Mouse (Mus musculus) heart, embryonic 14.5 days (tissue): ENCODE results near the gene Eln. TPM values are rescaled to one million over a fixed set of nuclear protein-coding genes. Genes with fewer than 3 reads are reported as not detected.

ENCODE experiments used
- ATAC-seq: fragments of 200-750 bp; cut with Nextera tagmentation; 2 replicates; pipeline ENCODE4 v1.8.0; 2017; ENCODE audit warnings: low read depth, moderate TSS enrichment; ENCODE audit not compliant: insufficient number of reproducible peaks, insufficient read depth, low FRiP score
- H3K27ac ChIP-seq, 2 experiments: fragments of 200-500 bp in 1 of 2; fragments of 300-500 bp in 1 of 2; sonication (generic) in 1 of 2; replicated peaks in 1 of 2; 2 replicates each; pipeline ENCODE4 v1.5.1; 2012 to 2014; ENCODE audit warnings: low read depth in 2 of 2, low read length in 2 of 2, control low read depth in 1 of 2, mild to moderate bottlenecking in 1 of 2, mixed read lengths in 1 of 2; ENCODE audit not compliant: control insufficient read depth in 1 of 2, insufficient read depth in 1 of 2
- H3K27me3 ChIP-seq: fragments of 300-500 bp; sonication (generic); 2 replicates; pipeline ENCODE4 v1.6.1; 2014; ENCODE audit warnings: mild to moderate bottlenecking, low read length, control low read depth; ENCODE audit not compliant: control insufficient read depth, insufficient read depth
- H3K36me3 ChIP-seq: fragments of 300-500 bp; sonication (generic); 2 replicates; pipeline ENCODE4 v1.6.1; 2014; ENCODE audit warnings: mild to moderate bottlenecking, control low read depth, low read length, mixed read lengths; ENCODE audit not compliant: control insufficient read depth, insufficient read depth
- H3K4me1 ChIP-seq, 2 experiments: fragments of 200-500 bp in 1 of 2; fragments of 300-500 bp in 1 of 2; sonication (generic) in 1 of 2; 2 replicates each; pipeline ENCODE4 v1.6.1; 2012 to 2014; ENCODE audit warnings: low read length in 2 of 2, control low read depth in 1 of 2, mixed read lengths in 1 of 2; ENCODE audit not compliant: control insufficient read depth in 2 of 2, insufficient read depth in 2 of 2
- H3K4me2 ChIP-seq: fragments of 300-500 bp; sonication (generic); 2 replicates; pipeline ENCODE4 v1.6.1; 2014; ENCODE audit warnings: mild to moderate bottlenecking, low read length
- H3K4me3 ChIP-seq, 2 experiments: fragments of 200-500 bp in 1 of 2; fragments of 300-500 bp in 1 of 2; sonication (generic) in 1 of 2; 2 replicates each; pipeline ENCODE4 v1.5.1; 2012 to 2014; ENCODE audit warnings: low read length in 2 of 2, mild to moderate bottlenecking in 2 of 2, control low read depth in 1 of 2, low read depth in 1 of 2, moderate library complexity in 1 of 2; ENCODE audit not compliant: control insufficient read depth in 1 of 2, insufficient read depth in 1 of 2
- H3K9ac ChIP-seq: fragments of 300-500 bp; sonication (generic); 2 replicates; pipeline ENCODE4 v1.6.1; 2014; ENCODE audit warnings: mild to moderate bottlenecking, low read length
- H3K9me3 ChIP-seq: fragments of 300-500 bp; sonication (generic); 2 replicates; pipeline ENCODE4 v1.6.1; 2016; ENCODE audit warnings: low read length, control low read depth; ENCODE audit not compliant: control insufficient read depth
- WGBS: fragments of 180-500 bp; shearing (Covaris S2); extraction: QIAGEN DNeasy Blood & Tissue Kit; methylation state at CpG from one replicate; pipeline ENCODE4 v1.1.7; 2014; 5-methylcytosine and 5-hydroxymethylcytosine counted together
- polyA plus RNA-seq: library from polyadenylated mRNA; unstranded; fragments of >200 nt; fragmentation: Nextera tagmentation; extraction: Ambion mirVana; gene quantifications from 2 replicates; pipeline ENCODE4 v1.2.1, GENCODE M21; 2014

The Eln gene
- polyA plus RNA-seq, 1 experiment from 2014 or later, result 337 TPM

DNA sequence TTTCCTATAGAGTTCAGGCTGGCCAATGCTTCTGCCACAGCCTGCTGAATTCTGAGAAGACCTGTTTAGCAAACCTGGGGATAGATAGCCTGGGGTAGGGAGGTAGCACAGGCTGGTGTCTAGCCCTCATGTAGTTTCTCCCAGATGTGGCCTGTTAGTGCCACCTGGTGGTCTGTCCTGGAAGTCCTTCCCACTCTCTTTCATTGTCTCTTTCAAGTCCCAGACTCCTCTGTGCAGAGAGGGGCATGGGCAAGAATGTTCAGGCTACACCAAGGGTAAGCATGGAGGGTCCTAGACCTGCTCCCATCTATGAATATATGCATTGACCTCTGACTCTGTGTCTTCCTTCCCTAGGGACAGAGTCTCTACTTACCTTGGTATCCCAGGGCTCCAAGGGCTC lies 43.0 kb downstream of the Eln start:
- ATAC-seq, result no peak

DNA sequence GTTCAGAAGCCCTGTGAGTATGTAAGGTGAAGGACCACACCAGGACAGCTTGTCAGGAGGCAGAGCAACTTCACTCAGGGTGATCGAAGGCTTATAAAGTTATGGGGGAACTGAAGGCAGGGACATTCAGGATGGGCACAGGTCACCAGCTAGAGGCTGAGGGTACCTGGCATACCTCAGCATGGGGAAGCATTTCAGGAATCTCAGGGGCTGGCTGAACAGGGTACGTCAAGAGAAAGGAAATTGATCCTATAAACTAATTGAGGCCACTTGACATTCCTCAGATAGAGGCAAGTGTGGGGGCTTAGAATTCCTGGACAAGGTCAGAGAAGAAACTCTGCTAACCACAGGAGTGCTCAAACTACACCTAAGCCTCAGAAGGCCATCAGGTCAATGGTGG lies 51.6 kb downstream of the Eln start:
- peaks cover 6 to 7% of the 10 kb centered on the region in 2 experiments for H3K4me1 ChIP-seq
- no peak overlapping the region for H3K9ac ChIP-seq
- no peak overlapping the region for H3K27ac ChIP-seq
- no peak overlapping the region for H3K4me2 ChIP-seq
- H3K9me3 ChIP-seq, result no peaks in the 10 kb centered on the region
- WGBS, result 28% methylated on average over 2 of the region's 2 CpGs
- no peaks in the 10 kb centered on the region for H3K27me3 ChIP-seq
- no peaks in the 10 kb centered on the region for H3K36me3 ChIP-seq
- H3K4me3 ChIP-seq, result no peak overlapping the region
- ATAC-seq, result no peak

More for the DNA sequence above, 43.0 kb downstream of the Eln start:
- H3K4me3 ChIP-seq, result no peak overlapping the region
- H3K9ac ChIP-seq, result no peak overlapping the region
- H3K9me3 ChIP-seq, result no peaks in the 10 kb centered on the region
- no peaks in the 10 kb centered on the region for H3K4me1 ChIP-seq
- 0 out of 2 replicates have a peak, but pooled peaks cover 3% of the 10 kb centered on the region for H3K36me3 ChIP-seq
- H3K27me3 ChIP-seq, result no peaks in the 10 kb centered on the region
- H3K27ac ChIP-seq, result no peak overlapping the region
- no peak overlapping the region for H3K4me2 ChIP-seq

DNA sequence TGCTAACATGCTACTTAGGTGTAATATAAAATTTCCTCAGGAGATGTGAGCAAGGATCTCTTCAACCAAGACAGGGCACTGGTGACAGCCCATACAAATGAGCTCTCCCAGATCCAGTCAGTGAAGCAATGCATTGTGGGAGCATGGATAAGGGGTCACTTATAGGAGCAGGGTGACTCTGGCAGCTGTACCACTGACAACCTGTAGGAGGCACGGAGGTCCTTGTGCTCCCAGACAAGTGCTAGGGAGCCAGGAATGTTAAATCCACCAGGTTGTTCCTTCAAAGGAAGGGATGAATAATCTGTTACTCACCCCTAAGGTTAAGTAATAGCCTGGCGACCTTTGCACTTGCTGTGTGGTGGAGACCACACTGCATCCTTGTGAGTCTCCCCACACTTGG lies 52.0 kb downstream of the Eln start:
- Histone ChIP-seq H3K4me1 (peaks cover 6 to 7% of the 10 kb centered on the region in 2 experiments), H3K9ac (no peak overlapping the region), H3K9me3 (no peaks in the 10 kb centered on the region), H3K27ac (no peak overlapping the region), H3K36me3 (no peaks in the 10 kb centered on the region), H3K4me2 (no peak overlapping the region), H3K4me3 (no peak overlapping the region), H3K27me3 (no peaks in the 10 kb centered on the region)
- WGBS, result 18% methylated on average over 2 of the region's 2 CpGs
- no peak for ATAC-seq

DNA sequence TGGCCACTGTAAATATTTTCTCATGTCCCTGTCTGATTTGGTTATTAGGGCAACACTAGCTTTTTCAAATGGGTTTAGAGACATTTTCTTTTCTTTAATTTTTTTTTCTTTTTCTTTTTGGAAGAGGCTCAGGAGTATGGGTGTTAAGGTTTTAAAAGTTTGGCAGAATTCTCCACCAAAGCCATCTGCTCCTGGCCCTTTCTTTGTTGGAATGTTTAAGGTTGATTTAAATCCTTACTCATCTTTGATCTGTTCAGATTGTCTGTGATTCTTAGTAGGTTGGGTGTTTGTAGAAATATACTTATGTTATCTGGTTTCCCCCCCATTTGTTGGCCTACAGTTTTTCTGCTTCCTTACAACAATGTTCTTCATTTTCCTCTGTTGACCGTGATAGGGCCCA lies 54.4 kb downstream of the Eln start:
- ATAC-seq, result no peak
- 97% methylated on average over 1 of the region's 1 CpGs for WGBS
- no peaks in the 10 kb centered on the region for H3K9me3 ChIP-seq
- no peaks in the 10 kb centered on the region for H3K27me3 ChIP-seq
- no peak overlapping the region for H3K4me2 ChIP-seq
- H3K4me3 ChIP-seq, result no peak overlapping the region
- no peak overlapping the region for H3K9ac ChIP-seq
- H3K27ac ChIP-seq, result no peak overlapping the region
- H3K4me1 ChIP-seq, result peaks cover 9 to 14% of the 10 kb centered on the region in 2 experiments
- H3K36me3 ChIP-seq, result no peaks in the 10 kb centered on the region

DNA sequence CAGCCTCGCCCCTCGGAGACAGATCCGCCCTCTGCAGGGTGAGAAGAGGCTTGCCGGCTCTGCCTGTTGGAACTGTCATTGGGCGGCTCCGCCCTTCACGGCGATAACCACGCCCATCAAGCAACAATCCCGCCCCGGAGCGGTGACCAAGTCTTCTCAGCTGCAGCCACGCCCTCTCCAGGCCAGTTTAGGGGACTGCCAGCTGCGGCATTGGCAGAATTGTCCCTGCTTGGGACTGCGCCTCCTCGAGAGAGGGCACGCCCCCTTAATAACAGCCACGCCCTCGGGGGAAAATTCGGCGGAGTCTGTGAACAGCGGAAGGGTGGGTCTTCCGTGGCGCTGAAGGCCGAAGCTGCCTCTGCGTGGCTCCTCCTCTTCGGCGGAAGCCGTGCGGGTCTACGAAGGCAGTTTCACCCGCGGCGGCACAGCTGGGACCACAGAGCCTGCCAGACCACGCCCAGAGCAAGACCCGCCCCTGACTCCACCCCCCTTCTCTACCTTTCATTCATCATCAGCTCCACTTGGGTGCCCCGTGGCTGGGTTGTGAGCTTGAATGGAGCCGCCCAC lies 58.3 kb downstream of the Eln start:
- Histone ChIP-seq H3K36me3 (peaks cover 7% of the 10 kb centered on the region), H3K27ac (peak overlapping the region; percentile 46 to 51), H3K4me2 (peak overlapping the region; percentile 98), H3K4me1 (peaks cover 3 to 10% of the 10 kb centered on the region in 2 experiments; a peak in 3 of 4 replicates), H3K9ac (peak overlapping the region; percentile 58), H3K9me3 (no peaks in the 10 kb centered on the region), H3K4me3 (peak overlapping the region; percentile 77 to 87), H3K27me3 (no peaks in the 10 kb centered on the region)
- peak; percentile 95 for ATAC-seq
- WGBS, result under 1% methylated on average over 38 of the region's 38 CpGs

DNA sequence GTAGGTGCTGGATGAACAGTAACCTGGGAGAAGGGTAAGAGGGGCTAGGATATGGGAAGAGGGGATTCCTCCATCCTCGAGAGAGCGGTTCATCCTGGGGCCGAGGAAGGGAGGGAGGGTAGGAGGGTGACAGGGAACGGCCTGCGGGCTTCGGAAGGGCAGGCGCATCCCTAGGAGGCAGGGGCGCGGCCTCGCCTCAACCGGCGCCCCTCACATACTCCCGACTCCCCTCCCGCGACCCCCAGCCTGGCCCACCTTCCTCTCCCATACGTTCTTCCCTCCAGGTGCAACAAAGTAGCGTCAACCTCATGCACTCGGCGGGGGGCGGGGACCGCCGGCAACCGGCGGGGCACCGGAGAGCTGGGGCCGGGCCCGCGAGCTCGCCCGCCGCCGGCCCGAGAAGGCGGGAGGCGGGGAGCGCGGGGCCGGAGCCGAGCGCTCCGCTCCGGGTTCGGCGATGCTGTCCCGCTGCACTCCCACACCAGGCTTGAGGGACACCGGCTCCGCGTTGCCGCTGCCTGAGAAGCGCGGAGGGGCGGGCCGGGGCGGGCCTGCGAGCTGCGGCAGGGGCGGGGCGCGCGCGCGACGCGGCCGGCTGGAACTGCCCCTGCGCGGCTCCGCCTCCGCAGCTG lies 58.9 kb downstream of the Eln start, which contains the start of gene Limk1:
Gene Limk1, minus strand, starts transcription at position 513 of the 632 bp plus-strand sequence.
- Histone ChIP-seq H3K9ac (peak within 1 kb of the TSS; percentile 85), H3K36me3 (peaks cover 7% of the 10 kb centered on the region), H3K9me3 (no peaks in the 10 kb centered on the region), H3K4me1 (peaks cover 3 to 10% of the 10 kb centered on the region in 2 experiments; a peak in 3 of 4 replicates), H3K27ac (peak within 1 kb of the TSS; percentile 46 to 51), H3K4me3 (peak within 1 kb of the TSS; percentile 77 to 87), H3K4me2 (peak within 1 kb of the TSS; percentile 98), H3K27me3 (no peaks in the 10 kb centered on the region)
- ATAC-seq, result peak; percentile 1; the same call in 1 of the 2 replicates
- under 1% methylated on average over 64 of the region's 69 CpGs for whole genome bisulfite sequencing

DNA sequence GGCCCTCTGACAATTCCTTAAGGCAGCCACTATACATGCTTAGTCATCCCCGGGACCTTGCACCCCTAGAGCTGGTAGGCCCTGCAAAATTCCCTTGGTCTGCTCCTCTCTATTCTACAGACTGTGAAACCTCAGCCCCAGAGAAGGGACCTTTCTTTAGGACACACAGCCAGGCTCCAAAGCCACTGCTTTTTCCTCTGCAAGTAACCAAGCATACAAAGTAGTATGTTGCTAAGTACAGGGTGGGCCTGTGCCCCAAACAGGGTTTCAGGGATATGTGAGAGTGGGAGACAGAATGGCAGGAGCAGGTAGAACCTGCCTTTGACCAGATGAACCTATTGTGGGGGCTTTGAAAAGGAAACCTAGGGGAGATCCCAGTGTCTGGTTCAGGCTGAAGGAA lies 59.9 kb downstream of the Eln start:
- H3K4me3 ChIP-seq, result peak overlapping the region in 1 of 2 experiments; percentile 87; a peak in 1 of 4 replicates
- H3K27me3 ChIP-seq, result no peaks in the 10 kb centered on the region
- H3K9ac ChIP-seq, result peak overlapping the region; percentile 85; the same call in 1 of the 2 replicates
- no peak for ATAC-seq
- H3K27ac ChIP-seq, result no peak overlapping the region
- H3K9me3 ChIP-seq, result no peaks in the 10 kb centered on the region
- no peak overlapping the region for H3K4me2 ChIP-seq
- WGBS, result 90% methylated on average over 1 of the region's 1 CpGs
- H3K4me1 ChIP-seq, result peaks cover 3 to 10% of the 10 kb centered on the region in 2 experiments; a peak in 3 of 4 replicates
- H3K36me3 ChIP-seq, result peaks cover 7% of the 10 kb centered on the region
